Mouse (Mus musculus): ENCODE results near the gene Pgpep1. TPM values are rescaled to one million over a fixed set of nuclear protein-coding genes. Genes with fewer than 3 reads are reported as not detected.
A peak's percentile ranks its signal among the peaks of the same experiment; 100 is the strongest.

Pgpep1 gene
- polyA plus RNA-seq, 1 experiment from 2014 or later, result 70.2 TPM

DNA sequence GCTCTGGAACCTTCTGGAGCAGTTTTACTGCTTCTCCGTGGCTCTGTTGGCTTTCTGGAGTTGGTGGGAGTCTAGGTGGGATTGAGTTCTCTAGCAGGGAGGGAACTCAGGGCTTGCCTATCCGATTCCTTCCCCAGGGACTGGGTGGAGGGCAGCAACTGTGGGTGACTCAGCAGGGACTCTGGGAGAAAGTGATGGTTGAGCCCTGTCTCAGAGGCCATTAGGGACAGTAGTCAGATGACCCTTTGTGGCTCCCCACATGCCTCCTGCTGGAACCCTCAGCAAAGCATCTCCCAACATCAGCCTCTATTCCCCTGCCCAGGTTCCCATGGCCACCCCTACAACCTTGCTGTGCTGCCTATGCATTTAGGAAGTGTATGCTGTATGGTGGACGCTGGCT lies 17.2 kb downstream of the Pgpep1 start:
- Histone ChIP-seq H3K4me1 (0 out of 2 replicates have a peak, but pooled peaks cover 2% of the 10 kb centered on the region), H3K36me3 (no peaks in the 10 kb centered on the region), H3K4me3 (no peak overlapping the region), H3K4me2 (replicated peaks) (no peak overlapping the region), H3K27ac (replicated peaks) (no peak overlapping the region), H3K9me3 (no peaks in the 10 kb centered on the region), H3K9ac (replicated peaks) (no peak overlapping the region), H3K27me3 (no peaks in the 10 kb centered on the region)
- no peak for ATAC-seq (replicated peaks)
- 68% methylated on average over 3 of the region's 3 CpGs for WGBS

DNA sequence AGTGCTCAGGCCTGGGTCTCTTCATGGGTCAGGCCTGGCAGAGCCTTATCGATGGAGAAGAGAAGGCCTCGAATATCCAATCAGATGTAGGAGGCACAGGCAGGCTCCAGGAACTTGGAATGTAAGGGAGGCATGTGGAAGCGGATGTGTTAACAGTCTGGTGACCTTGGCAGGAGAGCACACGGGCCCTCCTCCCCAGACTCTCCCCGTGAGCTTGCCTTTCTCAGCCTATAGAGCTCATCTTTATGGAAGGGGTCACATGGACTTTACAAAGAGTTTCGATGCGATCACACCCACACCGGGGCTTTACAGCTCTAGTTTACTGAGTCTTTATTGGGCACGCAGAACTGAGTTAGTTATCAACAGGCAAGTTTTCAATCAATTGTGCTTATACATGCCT lies 21.4 kb downstream of the Pgpep1 start:
- WGBS, result 72% methylated on average over 9 of the region's 9 CpGs
- ATAC-seq (replicated peaks), result no peak
- H3K27ac ChIP-seq (replicated peaks), result no peak overlapping the region

DNA sequence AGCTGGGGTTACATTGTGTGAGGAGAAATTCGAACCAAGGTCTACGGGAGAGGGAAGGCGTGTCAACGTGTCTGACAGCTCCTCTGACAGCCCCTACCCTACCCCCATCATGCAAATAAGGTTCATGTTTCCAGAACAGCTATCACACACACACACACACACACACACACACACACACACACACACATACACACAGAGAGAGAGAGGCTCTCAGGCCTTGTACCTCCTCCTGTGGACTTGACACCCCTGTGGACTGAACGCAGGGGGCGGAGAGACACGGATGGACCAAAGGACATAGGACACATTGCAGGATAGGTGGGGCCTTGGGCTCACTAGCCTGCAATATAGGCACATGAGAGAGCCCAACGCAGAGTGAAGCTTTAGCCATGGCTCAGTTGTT lies 23.4 kb downstream of the Pgpep1 start:
- ATAC-seq (replicated peaks), result no peak
- Histone ChIP-seq H3K36me3 (no peaks in the 10 kb centered on the region), H3K27me3 (no peaks in the 10 kb centered on the region), H3K9me3 (no peaks in the 10 kb centered on the region), H3K4me1 (peaks cover 4% of the 10 kb centered on the region), H3K4me2 (replicated peaks) (no peak overlapping the region), H3K27ac (replicated peaks) (no peak overlapping the region), H3K4me3 (no peak overlapping the region), H3K9ac (replicated peaks) (no peak overlapping the region)
- 64% methylated on average over 8 of the region's 8 CpGs for WGBS

More for the DNA sequence above, 21.4 kb downstream of the Pgpep1 start:
- no peaks in the 10 kb centered on the region for H3K27me3 ChIP-seq
- H3K9me3 ChIP-seq, result no peaks in the 10 kb centered on the region
- H3K4me1 ChIP-seq, result peaks cover 4% of the 10 kb centered on the region
- no peak overlapping the region for H3K4me3 ChIP-seq
- H3K36me3 ChIP-seq, result no peaks in the 10 kb centered on the region
- no peak overlapping the region for H3K9ac ChIP-seq (replicated peaks)
- H3K4me2 ChIP-seq (replicated peaks), result no peak overlapping the region

DNA sequence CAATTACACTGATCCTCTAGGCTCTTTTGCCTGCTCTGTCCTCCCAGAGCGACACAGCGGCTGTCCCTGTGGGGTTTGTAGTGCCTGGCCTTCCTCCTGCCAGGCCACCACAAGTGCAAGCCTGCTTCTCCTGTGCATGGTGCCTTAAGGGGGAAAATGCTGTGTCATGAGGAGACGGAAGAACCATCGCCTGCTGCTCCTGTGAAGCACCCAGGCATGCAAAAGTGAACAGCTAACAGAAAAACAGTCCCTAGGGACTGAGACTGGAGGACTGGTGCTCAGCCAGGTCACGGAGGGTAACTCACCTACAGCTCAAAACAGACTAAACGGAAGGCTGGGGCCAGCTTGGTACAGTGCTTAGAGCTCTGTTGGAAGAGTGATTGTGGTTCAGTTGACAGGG lies 24.7 kb downstream of the Pgpep1 start:
- Histone ChIP-seq H3K27ac (replicated peaks) (no peak overlapping the region), H3K4me2 (replicated peaks) (no peak overlapping the region), H3K27me3 (0 out of 2 replicates have a peak, but pooled peaks cover 6% of the 10 kb centered on the region), H3K9me3 (no peaks in the 10 kb centered on the region), H3K4me3 (no peak overlapping the region), H3K4me1 (peaks cover 13% of the 10 kb centered on the region), H3K36me3 (no peaks in the 10 kb centered on the region), H3K9ac (replicated peaks) (no peak overlapping the region)
- WGBS, result 76% methylated on average over 6 of the region's 6 CpGs
- ATAC-seq (replicated peaks), result no peak

DNA sequence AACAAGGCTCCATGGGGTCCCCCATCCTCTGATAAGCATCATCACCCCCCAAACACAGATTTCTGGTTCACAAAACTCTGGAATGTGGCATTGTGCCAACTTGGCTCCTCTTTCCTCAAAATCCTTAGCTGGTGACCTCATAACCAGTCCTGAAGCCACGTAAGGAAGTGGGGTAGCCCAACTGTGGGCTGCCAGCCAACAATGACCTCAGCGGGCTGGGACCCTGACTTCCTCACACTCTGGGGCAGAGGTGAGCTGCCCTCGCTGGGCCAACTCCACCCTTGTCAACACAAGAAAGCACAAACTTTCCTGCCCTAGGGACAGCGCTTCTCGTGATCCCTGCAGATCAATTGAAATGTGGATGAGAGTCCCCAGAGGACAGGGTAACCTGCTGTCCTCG lies 26.1 kb downstream of the Pgpep1 start:
- H3K4me3 ChIP-seq, result no peak overlapping the region
- H3K36me3 ChIP-seq, result no peaks in the 10 kb centered on the region
- WGBS, result 55% methylated on average over 6 of the region's 6 CpGs
- ATAC-seq (replicated peaks), result no peak
- peaks cover 25% of the 10 kb centered on the region for H3K4me1 ChIP-seq
- H3K9ac ChIP-seq (replicated peaks), result no peak overlapping the region
- no peak overlapping the region for H3K4me2 ChIP-seq (replicated peaks)
- H3K27ac ChIP-seq (replicated peaks), result no peak overlapping the region
- H3K27me3 ChIP-seq, result 0 out of 2 replicates have a peak, but pooled peaks cover 6% of the 10 kb centered on the region
- no peaks in the 10 kb centered on the region for H3K9me3 ChIP-seq

DNA sequence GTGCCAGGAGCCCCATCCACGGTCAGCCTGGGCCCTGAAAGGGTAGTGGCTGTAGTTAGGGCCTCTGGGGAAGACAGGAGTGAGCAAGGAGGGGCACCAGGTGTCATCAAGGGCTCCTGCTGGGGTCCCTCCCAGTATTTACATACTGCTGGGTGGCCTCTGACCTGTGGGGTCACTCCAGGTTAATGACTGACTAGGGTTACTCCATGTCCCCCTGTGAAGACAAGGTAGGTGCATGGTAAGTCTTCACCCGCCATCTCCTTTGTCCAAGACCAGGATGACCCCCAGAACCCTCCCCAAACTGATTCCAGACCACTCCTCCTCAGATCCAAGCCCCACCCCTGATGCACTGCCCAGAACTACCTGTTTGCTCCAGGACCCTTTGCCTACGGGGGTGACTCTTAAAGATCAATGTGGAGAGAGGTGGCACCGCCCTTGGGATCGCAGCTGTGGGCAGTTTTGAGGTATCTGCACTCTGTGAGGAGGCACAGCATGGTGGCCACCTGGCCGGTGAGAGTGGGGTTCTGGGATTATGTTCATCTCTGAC lies 27.8 kb downstream of the Pgpep1 start, which contains the start of gene Gdf15:
Gdf15 (minus strand) TSS at position 111 of the 547 bp plus-strand sequence.
- WGBS, result 83% methylated on average over 6 of the region's 6 CpGs
- H3K9me3 ChIP-seq, result no peaks in the 10 kb centered on the region
- no peak within 1 kb of the TSS for H3K4me2 ChIP-seq (replicated peaks)
- ATAC-seq (replicated peaks), result no peak
- H3K27ac ChIP-seq (replicated peaks), result no peak within 1 kb of the TSS
- peaks cover 25% of the 10 kb centered on the region for H3K4me1 ChIP-seq
- H3K4me3 ChIP-seq, result no peak within 1 kb of the TSS
- H3K9ac ChIP-seq (replicated peaks), result no peak within 1 kb of the TSS
- 0 out of 2 replicates have a peak, but pooled peaks cover 6% of the 10 kb centered on the region for H3K27me3 ChIP-seq
- H3K36me3 ChIP-seq, result no peaks in the 10 kb centered on the region

DNA sequence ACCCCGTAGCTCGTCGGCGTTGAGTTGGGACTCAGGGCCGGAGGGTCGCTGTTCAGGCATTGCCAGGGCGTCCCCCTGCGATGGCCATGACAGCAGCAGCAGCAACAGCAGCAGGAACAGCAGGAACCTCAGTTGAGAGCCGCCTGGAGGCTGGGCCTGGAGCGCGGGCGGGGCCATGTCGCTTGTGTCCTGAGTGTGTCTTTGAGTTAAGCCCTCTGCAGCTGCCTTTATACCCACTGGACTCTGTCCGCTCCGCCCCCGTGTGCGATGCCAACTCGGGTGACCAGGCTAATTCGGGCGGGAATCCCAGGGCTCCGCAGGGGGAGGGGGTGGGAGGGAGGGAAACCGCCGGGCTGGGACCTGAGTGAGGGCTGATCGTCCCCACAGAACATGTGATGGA lies 28.8 kb downstream of the Pgpep1 start:
- no peak for ATAC-seq (replicated peaks)
- Histone ChIP-seq H3K27ac (replicated peaks) (no peak overlapping the region), H3K9ac (replicated peaks) (no peak overlapping the region), H3K4me1 (peaks cover 25% of the 10 kb centered on the region), H3K9me3 (no peaks in the 10 kb centered on the region), H3K4me2 (replicated peaks) (no peak overlapping the region), H3K36me3 (no peaks in the 10 kb centered on the region), H3K4me3 (no peak overlapping the region), H3K27me3 (0 out of 2 replicates have a peak, but pooled peaks cover 6% of the 10 kb centered on the region)
- WGBS, result 21% methylated on average over 24 of the region's 24 CpGs

DNA sequence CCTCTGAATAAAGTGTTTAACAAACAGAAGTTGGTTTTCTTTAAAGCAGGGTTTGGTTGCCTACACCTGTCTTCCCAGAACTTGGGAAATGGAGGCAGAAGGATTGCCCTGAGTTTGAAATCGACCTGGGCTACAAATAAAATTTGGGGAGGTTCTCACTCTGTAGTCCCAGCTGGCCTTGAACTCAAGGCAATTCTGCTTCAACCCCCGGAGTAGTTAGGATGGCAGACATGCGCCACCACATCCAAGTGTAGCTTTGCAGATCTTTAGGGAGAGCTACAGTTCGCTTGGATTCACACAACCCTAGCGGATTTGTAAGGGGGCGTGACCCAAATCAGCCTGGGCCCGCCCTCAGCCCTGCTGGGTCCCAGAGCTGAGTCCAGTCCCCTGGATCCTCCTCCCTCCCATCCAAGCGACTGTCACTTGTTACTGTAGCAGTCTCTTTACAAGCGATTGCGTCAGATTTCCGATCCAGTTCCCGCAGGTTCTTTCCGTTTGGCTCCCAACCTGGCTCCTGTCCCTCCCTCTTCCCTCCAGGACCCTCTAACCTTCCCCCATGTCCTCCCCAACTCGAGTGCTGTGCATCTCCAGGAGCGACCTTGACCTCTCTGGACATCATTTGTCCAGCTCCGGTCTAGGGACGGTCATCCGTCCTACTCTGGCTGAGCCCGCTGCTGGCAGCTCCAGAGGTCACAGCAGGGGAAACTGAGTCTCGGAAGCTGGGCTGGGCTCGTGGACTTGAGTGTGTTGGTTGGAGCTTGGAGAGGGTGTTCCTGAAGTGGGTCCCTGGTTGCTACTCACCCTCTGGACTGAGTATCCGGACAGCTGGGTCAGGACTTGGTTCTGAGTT lies 29.4 kb downstream of the Pgpep1 start:
- peak; percentile 11; the same call in 1 of the 2 replicates for ATAC-seq (replicated peaks)
- peak overlapping the region; percentile 56; the same call in 1 of the 2 replicates for H3K4me2 ChIP-seq (replicated peaks)

DNA sequence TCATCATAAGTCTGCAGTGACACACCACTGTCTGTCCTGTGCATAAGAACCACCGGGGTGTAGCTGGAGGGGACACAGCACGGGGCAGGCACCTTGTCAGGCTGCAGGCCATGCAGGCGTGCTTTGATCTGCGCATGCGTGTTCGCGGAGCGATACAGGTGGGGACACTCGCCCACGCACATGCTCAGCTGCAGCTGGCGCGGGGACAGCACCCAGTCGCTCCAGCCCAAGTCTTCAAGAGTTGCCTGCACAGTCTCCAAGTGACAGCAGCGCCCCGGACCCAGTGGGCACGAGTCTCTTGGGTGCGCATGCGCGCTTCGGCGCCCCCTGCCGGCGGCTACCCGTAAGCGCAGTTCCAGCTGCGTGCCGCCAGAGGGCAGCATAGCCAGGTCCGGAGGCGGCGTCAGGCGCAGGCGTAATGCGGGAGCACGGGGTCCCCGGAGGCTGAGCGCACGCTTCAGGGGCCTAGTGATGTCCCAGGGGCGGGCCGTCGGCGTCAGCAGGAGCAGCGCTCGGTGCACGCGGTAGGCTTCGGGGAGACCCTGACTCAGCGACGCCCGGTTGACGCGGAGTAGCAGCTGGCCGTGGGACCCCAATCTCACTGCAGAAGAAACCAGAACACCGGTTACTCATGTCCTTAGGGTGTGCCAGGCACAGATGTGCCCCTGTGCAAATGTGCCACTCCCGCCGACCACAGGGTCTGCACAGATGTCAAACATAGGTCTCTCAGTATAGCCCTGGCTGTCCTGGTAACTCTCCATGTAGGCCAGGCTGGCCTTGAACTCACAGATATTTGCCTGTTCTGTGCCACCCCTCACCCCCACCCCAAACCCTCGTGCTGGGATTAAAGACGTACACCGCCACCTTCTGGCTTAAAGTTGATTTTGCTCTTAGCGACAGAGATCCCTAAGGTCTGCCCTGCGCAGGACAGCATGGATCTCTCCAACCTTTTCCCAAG lies 30.3 kb downstream of the Pgpep1 start:
- H3K9ac ChIP-seq (replicated peaks), result peak overlapping the region; percentile 45
- ATAC-seq (replicated peaks), result peak; percentile 94
- WGBS, result under 1% methylated on average over 60 of the region's 60 CpGs
- peak overlapping the region; percentile 52 for H3K27ac ChIP-seq (replicated peaks)
- H3K36me3 ChIP-seq, result no peaks in the 10 kb centered on the region
- 0 out of 2 replicates have a peak, but pooled peaks cover 6% of the 10 kb centered on the region for H3K27me3 ChIP-seq
- H3K9me3 ChIP-seq, result no peaks in the 10 kb centered on the region
- H3K4me3 ChIP-seq, result peak overlapping the region; percentile 46
- H3K4me1 ChIP-seq, result peaks cover 25% of the 10 kb centered on the region
- H3K4me2 ChIP-seq (replicated peaks), result peak overlapping the region; percentile 56

More for the DNA sequence above, 29.4 kb downstream of the Pgpep1 start:
- no peak overlapping the region for H3K27ac ChIP-seq (replicated peaks)
- H3K4me3 ChIP-seq, result no peak overlapping the region
- H3K4me1 ChIP-seq, result peaks cover 25% of the 10 kb centered on the region
- 0 out of 2 replicates have a peak, but pooled peaks cover 6% of the 10 kb centered on the region for H3K27me3 ChIP-seq
- H3K36me3 ChIP-seq, result no peaks in the 10 kb centered on the region
- H3K9ac ChIP-seq (replicated peaks), result no peak overlapping the region
- 13% methylated on average over 22 of the region's 22 CpGs for WGBS
- H3K9me3 ChIP-seq, result no peaks in the 10 kb centered on the region

DNA sequence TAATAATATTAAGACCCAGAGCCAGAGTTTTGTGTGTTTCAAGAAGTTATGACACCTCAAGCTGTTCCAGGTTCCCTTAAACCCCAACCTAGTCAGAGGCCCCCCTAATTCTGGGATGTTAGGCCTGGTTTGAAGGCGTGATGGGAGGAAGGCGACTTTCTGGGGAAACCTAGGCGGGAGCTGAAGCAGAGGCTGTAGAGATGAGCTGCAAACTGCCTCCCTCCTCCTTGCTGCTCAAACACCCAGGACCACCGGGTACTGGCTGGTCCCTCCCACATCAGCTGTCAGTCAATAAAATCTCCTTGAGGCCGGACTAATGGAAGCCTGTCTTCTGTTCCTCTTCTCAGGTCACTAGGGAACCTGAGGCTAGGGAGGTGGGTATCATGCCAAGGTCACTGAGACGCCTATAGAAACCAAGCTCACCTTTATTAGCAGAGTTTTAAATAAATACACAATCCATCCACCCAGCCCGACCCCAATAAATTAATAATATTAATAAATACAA lies 31.1 kb downstream of the Pgpep1 start:
- Histone ChIP-seq H3K4me3 (peak overlapping the region; percentile 46), H3K9ac (replicated peaks) (peak overlapping the region; percentile 45), H3K27me3 (0 out of 2 replicates have a peak, but pooled peaks cover 6% of the 10 kb centered on the region), H3K36me3 (no peaks in the 10 kb centered on the region), H3K27ac (replicated peaks) (peak overlapping the region; percentile 47), H3K4me2 (replicated peaks) (peak overlapping the region; percentile 56), H3K4me1 (peaks cover 23% of the 10 kb centered on the region), H3K9me3 (no peaks in the 10 kb centered on the region)
- no peak for ATAC-seq (replicated peaks)
- WGBS, result 63% methylated on average over 7 of the region's 7 CpGs

DNA sequence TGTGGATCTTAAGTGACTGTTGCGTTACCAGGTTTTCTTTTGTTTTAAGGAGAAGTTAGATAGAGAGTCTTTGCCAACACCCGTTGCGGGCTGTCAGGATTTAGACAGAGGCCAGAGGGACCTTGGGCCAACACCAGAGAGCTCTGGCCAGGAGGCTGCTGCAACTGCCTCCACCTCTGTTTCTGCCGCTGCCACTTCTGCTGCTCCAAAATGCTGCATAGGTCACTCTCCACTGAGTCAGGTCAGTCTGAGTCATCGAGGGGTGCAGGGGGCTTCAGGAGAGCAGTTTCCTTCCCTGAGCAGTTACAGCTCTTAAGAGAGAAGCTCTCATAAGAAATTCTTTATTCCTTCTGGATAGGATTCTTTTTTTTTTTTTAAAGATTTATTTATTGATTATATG lies 33.1 kb downstream of the Pgpep1 start:
- H3K4me3 ChIP-seq, result no peak overlapping the region
- no peak overlapping the region for H3K4me2 ChIP-seq (replicated peaks)
- peaks cover 21% of the 10 kb centered on the region for H3K4me1 ChIP-seq
- ATAC-seq (replicated peaks), result no peak
- 0 out of 2 replicates have a peak, but pooled peaks cover 6% of the 10 kb centered on the region for H3K27me3 ChIP-seq
- no peak overlapping the region for H3K27ac ChIP-seq (replicated peaks)
- H3K36me3 ChIP-seq, result no peaks in the 10 kb centered on the region
- no peaks in the 10 kb centered on the region for H3K9me3 ChIP-seq
- no peak overlapping the region for H3K9ac ChIP-seq (replicated peaks)
- 93% methylated on average over 5 of the region's 5 CpGs for WGBS

Measured in forebrain, embryonic 15.5 days (tissue).